Mouse (Mus musculus) embryonic fibroblast, embryonic 13.5 days (primary cell): ENCODE data around the gene Hoxd10. TPM values are rescaled to one million over a fixed set of nuclear protein-coding genes. Genes with fewer than 3 reads are reported as not detected.

Source experiments
- H3K27ac ChIP-seq: 2 replicates; pipeline ENCODE4 v1.5.1; 2012; ENCODE audit warnings: low read length, control low read depth, inconsistent platforms; ENCODE audit not compliant: insufficient read depth
- H3K4me1 ChIP-seq: 2 replicates; pipeline ENCODE4 v1.6.1; 2011; ENCODE audit warnings: low read length; ENCODE audit not compliant: control insufficient read depth, insufficient read depth
- H3K4me3 ChIP-seq: 2 replicates; pipeline ENCODE4 v1.5.1; 2011; ENCODE audit warnings: mild to moderate bottlenecking, control low read depth, low read length; ENCODE audit not compliant: insufficient read depth
- CTCF ChIP-seq: IDR thresholded peaks from 2 replicates; pipeline ENCODE4 v1.5.1; 2011; ENCODE audit warnings: mild to moderate bottlenecking, control low read depth, low read length, moderate library complexity, borderline replicate concordance; ENCODE audit not compliant: insufficient read depth
- POLR2A ChIP-seq: IDR thresholded peaks from 2 replicates; pipeline ENCODE4 v1.6.1; 2011; ENCODE audit warnings: low read depth, mild to moderate bottlenecking, control low read depth, low read length, moderate library complexity
- polyA plus RNA-seq: library from polyadenylated mRNA; stranded (reverse); fragments of >200 nt; gene quantifications from 2 replicates; pipeline ENCODE4 v1.2.4, GENCODE M21; 2011; ENCODE audit warnings: low read depth; ENCODE audit not compliant: missing spikeins, insufficient read length

Hoxd10 gene
- polyA plus RNA-seq, 1 experiment: 3.7 TPM

- Histone ChIP-seq H3K4me1 (no peaks in the 10 kb centered on the region), H3K27ac (no peak overlapping the region), H3K4me3 (peak overlapping the region; percentile 26)
- no peak for TF ChIP-seq POLR2A
- TF ChIP-seq CTCF: no peak
Observed at GRCm38 (mm10) chr2:74706393-74706960, 14.8 kb downstream of the Hoxd10 start.

DNA sequence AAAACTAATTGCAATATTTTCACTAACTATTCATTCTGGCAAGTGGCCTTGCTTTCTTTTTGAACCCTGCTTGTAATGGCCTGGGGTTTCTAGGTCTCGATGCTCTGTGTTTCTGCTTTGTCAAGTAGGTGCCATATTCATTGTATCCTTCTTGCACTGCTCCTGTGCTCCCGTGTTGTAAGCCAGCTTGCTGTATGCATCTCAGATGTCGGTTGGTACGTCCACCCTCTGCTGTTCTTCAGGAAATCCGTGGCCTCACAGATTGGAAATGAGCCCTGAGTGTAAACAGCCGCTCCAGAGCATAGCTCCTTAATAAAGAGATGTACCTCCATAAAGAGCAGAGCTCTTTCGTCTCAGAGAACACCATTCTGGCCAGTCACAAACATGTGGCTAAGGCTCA is 15.9 kb downstream of the Hoxd10 start:
- no peak overlapping the region for H3K27ac ChIP-seq
- TF ChIP-seq CTCF (no peak), POLR2A (no peak)
- no peak overlapping the region for H3K4me3 ChIP-seq
- H3K4me1 ChIP-seq: no peaks in the 10 kb centered on the region

DNA sequence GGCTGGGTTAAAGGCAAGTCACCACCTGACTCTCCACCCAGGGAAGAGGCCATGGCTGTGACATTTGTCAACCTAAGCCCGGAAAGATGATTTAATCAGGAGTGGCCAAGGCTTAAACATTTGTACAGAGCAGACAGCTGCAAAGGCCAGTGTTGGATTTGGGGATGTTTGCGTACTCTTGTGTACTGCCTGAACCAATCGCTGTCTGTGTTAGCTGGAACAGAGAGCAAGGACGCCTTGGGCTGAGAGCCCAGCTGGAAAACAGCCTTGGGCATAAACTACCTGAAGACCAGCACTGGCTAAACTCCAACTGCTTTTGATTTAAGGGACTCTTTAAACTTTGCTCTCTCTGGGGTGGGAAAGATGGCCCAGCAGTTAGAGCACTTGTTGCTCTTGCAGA is 17.0 kb downstream of the Hoxd10 start:
- no peaks in the 10 kb centered on the region for H3K4me1 ChIP-seq
- TF ChIP-seq CTCF: no peak
- no peak for TF ChIP-seq POLR2A
- H3K4me3 ChIP-seq: no peak overlapping the region

GRCm38 (mm10) chr2:74709465-74710419 is 18.0 kb downstream of the Hoxd10 start:
- no peaks in the 10 kb centered on the region for H3K4me1 ChIP-seq
- TF ChIP-seq POLR2A: no peak
- no peak for TF ChIP-seq CTCF
- no peak overlapping the region for H3K27ac ChIP-seq
- no peak overlapping the region for H3K4me3 ChIP-seq

More for the DNA sequence above, 17.0 kb downstream of the Hoxd10 start:
- no peak overlapping the region for H3K27ac ChIP-seq

GRCm38 (mm10) chr2:74710929-74711543 is 19.3 kb downstream of the Hoxd10 start:
- Histone ChIP-seq H3K4me3 (peak overlapping the region; percentile 44), H3K27ac (peak overlapping the region; percentile 78; the same call in 1 of the 2 replicates), H3K4me1 (no peaks in the 10 kb centered on the region)
- no peak for TF ChIP-seq CTCF
- TF ChIP-seq POLR2A: no peak; the same call in 1 of the 2 replicates

DNA sequence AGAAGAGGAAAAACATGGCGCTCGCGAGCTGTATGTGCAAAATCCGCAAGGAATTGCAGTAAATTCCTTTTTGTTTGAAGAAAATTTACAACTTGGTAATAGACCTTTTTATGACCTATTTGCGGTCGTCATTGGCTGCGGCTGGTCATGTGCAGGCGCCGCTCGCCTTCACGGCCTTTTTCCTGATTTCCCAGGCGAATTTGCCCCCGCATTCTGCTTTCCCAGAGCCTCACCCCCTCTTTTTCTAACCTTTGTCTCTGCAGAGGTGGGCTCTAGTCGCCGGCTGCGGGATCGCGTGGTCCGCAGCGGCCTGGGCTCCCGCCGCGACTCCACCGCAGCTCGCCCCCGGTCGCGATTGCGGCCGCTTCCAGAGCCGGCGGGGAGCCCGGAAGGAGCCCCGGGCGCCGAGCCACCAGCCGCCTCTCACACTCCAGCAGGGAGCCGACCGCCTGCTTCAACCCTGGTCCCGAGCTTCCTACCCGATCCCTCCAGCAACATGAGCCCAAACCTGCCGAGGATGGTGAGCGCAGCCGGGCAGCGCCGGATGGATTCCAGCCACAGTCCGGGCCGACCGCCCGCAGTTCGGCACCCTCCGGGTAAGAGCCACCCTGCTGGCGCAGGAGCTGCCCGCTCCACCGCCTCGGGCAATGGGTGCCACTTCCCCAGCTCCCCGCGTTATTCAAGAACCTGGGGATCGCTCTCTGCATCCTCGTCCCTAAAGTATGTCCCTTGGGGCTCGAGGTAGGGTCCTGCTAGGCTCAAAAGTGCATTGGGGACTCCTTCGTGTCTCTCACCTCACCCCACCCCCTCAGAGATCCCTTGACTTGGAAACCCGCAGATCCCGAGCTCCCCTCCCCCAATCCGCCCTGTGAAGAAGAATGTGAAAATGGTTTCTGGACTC is 20.2 kb downstream of the Hoxd10 start, which contains the start of the genes Hoxd3 and Hoxd4:
Hoxd3 (plus strand) TSS at position 207 of the 901 bp plus-strand sequence.
Hoxd4 (plus strand) TSS at position 209 of the 901 bp plus-strand sequence.
- TF ChIP-seq CTCF: no peak
- no peak for TF ChIP-seq POLR2A
- no peaks in the 10 kb centered on the region for H3K4me1 ChIP-seq
- H3K27ac ChIP-seq: peak within 1 kb of the TSS; percentile 78
- peak within 1 kb of the TSS; percentile 44 for H3K4me3 ChIP-seq

DNA sequence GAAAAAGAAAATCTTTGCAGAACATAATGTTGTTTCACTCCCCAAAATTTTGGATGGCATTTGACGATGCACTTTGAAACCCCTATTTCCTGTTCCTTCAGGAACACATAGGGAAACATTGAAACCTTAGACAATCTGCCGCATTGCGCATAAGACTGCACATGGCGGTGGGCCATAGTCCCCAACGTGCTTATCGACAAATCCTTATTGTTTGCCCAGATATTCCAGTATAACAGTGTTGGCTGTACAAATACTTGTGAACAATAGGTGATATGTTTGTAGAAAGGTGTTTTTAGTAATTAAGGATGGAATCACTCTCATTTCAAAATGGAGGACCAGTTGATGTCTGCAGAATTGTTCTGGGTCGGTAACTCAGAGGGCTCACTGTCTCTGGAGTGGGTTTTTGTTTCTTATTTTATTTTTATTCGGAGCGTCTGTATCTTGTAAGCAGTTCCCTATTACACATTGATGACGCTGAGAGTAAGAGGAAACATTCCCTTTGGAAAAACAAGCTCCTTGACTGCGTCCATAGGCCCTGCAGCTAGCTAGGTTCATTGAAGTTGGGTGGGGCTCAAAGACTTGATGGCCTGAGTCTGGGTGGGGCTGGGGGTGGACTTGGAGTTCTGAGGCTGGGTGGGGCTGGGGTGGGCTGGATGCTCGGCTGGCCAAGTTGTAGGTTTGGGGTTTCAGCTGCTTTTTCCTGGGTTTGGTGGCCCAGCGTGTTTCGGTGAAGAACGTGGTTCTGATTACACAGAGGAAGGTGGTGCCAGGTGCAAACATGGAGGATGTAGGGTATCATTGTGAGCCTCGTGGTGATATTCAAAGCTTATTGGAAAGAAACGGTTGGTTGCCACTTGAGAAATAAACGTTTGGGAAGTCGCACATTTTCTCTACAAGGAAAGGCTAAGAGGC is 21.8 kb downstream of the Hoxd10 start:
- TF ChIP-seq CTCF: no peak
- TF ChIP-seq POLR2A: no peak; the same call in 1 of the 2 replicates
- Histone ChIP-seq H3K4me1 (no peaks in the 10 kb centered on the region), H3K4me3 (0 out of 2 replicates have a peak overlapping the region, but pooled peaks have one; percentile 2), H3K27ac (peak overlapping the region; percentile 72)

DNA sequence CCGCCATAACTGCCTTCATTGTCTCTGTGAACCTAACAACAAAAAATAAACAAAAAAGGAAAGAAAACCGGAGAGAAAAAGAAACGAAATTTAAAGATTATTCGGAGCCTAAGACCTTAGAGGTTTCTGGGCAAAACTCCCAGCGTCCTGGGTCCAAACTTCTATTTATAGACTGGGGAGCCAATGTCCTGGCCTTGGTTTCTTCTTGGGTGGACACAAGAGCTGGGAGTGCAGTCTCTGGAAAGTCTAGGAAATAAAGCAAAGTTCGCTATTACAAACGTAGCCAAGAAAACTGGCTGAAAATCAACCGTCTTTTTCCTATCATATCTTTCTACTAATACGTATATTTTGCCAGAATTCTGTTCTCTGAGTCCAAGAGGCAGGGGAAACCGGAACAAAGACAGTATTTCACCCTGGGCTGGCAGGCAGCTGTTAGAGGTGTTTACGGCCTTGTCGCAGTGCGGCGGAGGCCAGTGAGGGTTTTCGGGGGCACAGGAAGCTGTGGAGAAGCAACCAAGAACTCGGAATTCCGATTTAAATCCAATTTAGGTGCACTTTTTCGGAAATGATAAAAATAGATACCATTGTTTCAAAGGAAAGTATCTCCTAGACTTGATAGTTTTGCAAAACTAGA is 22.5 kb downstream of the Hoxd10 start:
- no peak for TF ChIP-seq CTCF
- no peak for TF ChIP-seq POLR2A
- H3K4me3 ChIP-seq: no peak overlapping the region

More for the DNA sequence above, 22.5 kb downstream of the Hoxd10 start:
- H3K4me1 ChIP-seq: no peaks in the 10 kb centered on the region
- peak overlapping the region; percentile 72 for H3K27ac ChIP-seq
